Mouse (Mus musculus): ENCODE results near the gene Pard3.

DNA sequence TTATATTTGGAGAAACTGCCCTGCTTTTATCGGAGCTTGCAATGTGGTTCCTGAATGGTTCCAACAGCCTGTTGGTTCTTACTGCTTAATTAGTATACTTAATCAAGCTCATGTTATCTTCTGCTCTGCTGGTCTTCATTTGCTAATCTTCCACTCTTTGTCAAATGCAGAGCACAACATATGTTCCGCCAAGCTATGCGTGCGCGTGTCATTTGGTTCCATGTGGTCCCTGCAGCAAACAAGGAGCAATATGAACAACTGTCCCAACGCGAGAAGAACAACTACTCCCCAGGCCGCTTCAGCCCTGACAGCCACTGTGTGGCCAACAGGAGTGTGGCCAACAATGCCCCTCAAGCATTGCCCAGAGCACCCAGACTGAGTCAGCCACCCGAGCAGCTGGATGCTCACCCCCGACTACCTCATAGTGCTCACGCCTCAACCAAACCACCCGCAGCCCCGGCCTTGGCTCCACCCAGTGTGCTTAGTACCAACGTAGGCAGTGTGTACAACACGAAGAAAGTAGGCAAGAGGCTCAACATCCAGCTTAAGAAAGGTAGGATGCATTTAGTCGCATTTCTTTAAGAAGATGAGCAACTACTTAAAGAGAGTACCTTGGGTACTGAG is 307.7 kb downstream of the Pard3 start:
- TF ChIP-seq CTCF (conservative IDR thresholded peaks at IDR 0.05 in 1 of 2, IDR thresholded peaks at IDR 0.05 in 1 of 2; ENCODE audit: low read depth in 2 of 2, low read length in 2 of 2) (no peak), GABPA (IDR thresholded peaks at IDR 0.05; ENCODE audit: insufficient replicate concordance, low read depth, low read length) (no peak), NELFE (IDR thresholded peaks at IDR 0.05; ENCODE audit: low read depth, low read length) (no peak), SIN3A (IDR thresholded peaks at IDR 0.05; ENCODE audit: low read length) (no peak), CHD2 (IDR thresholded peaks at IDR 0.05; ENCODE audit: low read length) (no peak), POLR2A (IDR thresholded peaks at IDR 0.05; ENCODE audit: low read depth, low read length) (no peak), EP300 (IDR thresholded peaks at IDR 0.05; ENCODE audit: low read length) (no peak), ZMIZ1 (IDR thresholded peaks at IDR 0.05; ENCODE audit: low read depth, low read length) (no peak), USF2 (conservative IDR thresholded peaks at IDR 0.05; ENCODE audit: low read depth, low read length) (no peak), USF1 (IDR thresholded peaks at IDR 0.05; ENCODE audit: low read depth, low read length) (no peak), TCF12 (IDR thresholded peaks at IDR 0.05; ENCODE audit: low read depth, low read length) (no peak), ZKSCAN1 (IDR thresholded peaks at IDR 0.05; ENCODE audit: borderline replicate concordance, low read depth, low read length) (no peak), PAX5 (IDR thresholded peaks at IDR 0.05; ENCODE audit: low read length) (no peak)
